Mouse (Mus musculus) lung, adult 10 weeks (tissue): ENCODE results near the gene Snx7. TPM values are rescaled to one million over a fixed set of nuclear protein-coding genes. Genes with fewer than 3 reads are reported as not detected.

Source experiments
- polyA plus RNA-seq: library from polyadenylated mRNA; stranded (reverse); fragments of 350-450 nt; fragmentation: Illumina TruSeq; extraction: RNeasy Lipid Tissue Mini Kit (QIAGEN cat#74804); gene quantifications from one replicate; pipeline ENCODE4 v1.2.3, GENCODE M21; 2014; ENCODE audit warnings: low read depth, low replicate concordance; ENCODE audit not compliant: insufficient read depth

Snx7 gene
- polyA plus RNA-seq = 25.7 TPM

GRCm38 (mm10) chr3:117868637-117869323 is at the start of gene Snx7:
TSS of gene Snx7 (minus strand) at chr3:117868936.

